Mouse (Mus musculus) ES-Bruce4 (cell line): ENCODE results near the gene Lrrk1. TPM values are rescaled to one million over a fixed set of nuclear protein-coding genes. Genes with fewer than 3 reads are reported as not detected.

ENCODE experiments used
- H3K27ac ChIP-seq: 2 replicates; pipeline ENCODE4 v1.5.1; 2012; ENCODE audit warnings: low read length, inconsistent platforms; ENCODE audit not compliant: insufficient read depth
- H3K27me3 ChIP-seq: 2 replicates; pipeline ENCODE4 v1.6.1; 2012; ENCODE audit warnings: mild to moderate bottlenecking, low read length, inconsistent platforms; ENCODE audit not compliant: control insufficient read depth, poor library complexity, insufficient read depth, severe bottlenecking
- H3K36me3 ChIP-seq: 2 replicates; pipeline ENCODE4 v1.6.1; 2012; ENCODE audit warnings: inconsistent platforms, mild to moderate bottlenecking, low read length, moderate library complexity; ENCODE audit not compliant: control insufficient read depth, poor library complexity, insufficient read depth, severe bottlenecking
- H3K4me1 ChIP-seq: one replicate; pipeline ENCODE4 v1.8.1; 2011; ENCODE audit warnings: low read length; ENCODE audit not compliant: control insufficient read depth, insufficient read depth
- H3K4me3 ChIP-seq: 2 replicates; pipeline ENCODE4 v1.5.1; 2011; ENCODE audit warnings: low read depth, mild to moderate bottlenecking, low read length
- H3K9ac ChIP-seq: 2 replicates; pipeline ENCODE4 v1.6.1; 2012; ENCODE audit warnings: low read depth, mild to moderate bottlenecking, inconsistent platforms; ENCODE audit not compliant: poor library complexity, severe bottlenecking
- H3K9me3 ChIP-seq: replicated peaks from 2 replicates; pipeline ENCODE4 v1.6.1; 2012; ENCODE audit warnings: mild to moderate bottlenecking, low read length, inconsistent platforms; ENCODE audit not compliant: control insufficient read depth, poor library complexity, insufficient read depth, severe bottlenecking
- CTCF ChIP-seq: IDR thresholded peaks from one replicate; pipeline ENCODE4 v1.8.1; 2011; ENCODE audit warnings: low read depth, low read length
- EP300 ChIP-seq: IDR thresholded peaks from 2 replicates; pipeline ENCODE4 v1.6.1; 2011; ENCODE audit warnings: low read depth, low read length; ENCODE audit not compliant: insufficient read depth
- POLR2A ChIP-seq: IDR thresholded peaks from one replicate; pipeline ENCODE4 v1.8.1; 2011; ENCODE audit warnings: low read length; ENCODE audit not compliant: insufficient read depth
- polyA plus RNA-seq: library from polyadenylated mRNA; stranded (reverse); fragments of >200 nt; gene quantifications from 2 replicates; pipeline ENCODE4 v1.2.4, GENCODE M21; 2011; ENCODE audit warnings: low read depth; ENCODE audit not compliant: missing spikeins, insufficient read depth, insufficient read length

Lrrk1 gene
- polyA plus RNA-seq, 1 experiment, result 6.4 TPM

GRCm38 (mm10) chr7:66201657-66202056, 186.5 kb downstream of the Lrrk1 start:
- no peaks in the 10 kb centered on the region for H3K9me3 ChIP-seq
- no peaks in the 10 kb centered on the region for H3K27me3 ChIP-seq
- H3K4me1 ChIP-seq, result no peaks in the 10 kb centered on the region
- H3K27ac ChIP-seq, result no peak overlapping the region
- TF ChIP-seq CTCF (no peak), EP300 (no peak), POLR2A (no peak)
- H3K36me3 ChIP-seq, result no peaks in the 10 kb centered on the region
- no peak overlapping the region for H3K9ac ChIP-seq
- H3K4me3 ChIP-seq, result no peak overlapping the region

- H3K4me1 ChIP-seq, result no peaks in the 10 kb centered on the region
- H3K9ac ChIP-seq, result no peak overlapping the region
- TF ChIP-seq EP300 (no peak), CTCF (no peak), POLR2A (no peak)
- H3K36me3 ChIP-seq, result no peaks in the 10 kb centered on the region
- no peaks in the 10 kb centered on the region for H3K27me3 ChIP-seq
- no peaks in the 10 kb centered on the region for H3K9me3 ChIP-seq
- H3K27ac ChIP-seq, result no peak overlapping the region
- no peak overlapping the region for H3K4me3 ChIP-seq
Observed at GRCm38 (mm10) chr7:66200791-66201450, 187.2 kb downstream of the Lrrk1 start.

GRCm38 (mm10) chr7:66200383-66200782, 187.8 kb downstream of the Lrrk1 start:
- H3K36me3 ChIP-seq, result no peaks in the 10 kb centered on the region
- no peak overlapping the region for H3K9ac ChIP-seq
- TF ChIP-seq CTCF, result no peak
- no peak for TF ChIP-seq POLR2A
- TF ChIP-seq EP300, result no peak
- no peaks in the 10 kb centered on the region for H3K4me1 ChIP-seq
- no peaks in the 10 kb centered on the region for H3K9me3 ChIP-seq
- H3K27me3 ChIP-seq, result no peaks in the 10 kb centered on the region
- no peak overlapping the region for H3K27ac ChIP-seq
- H3K4me3 ChIP-seq, result no peak overlapping the region

- Histone ChIP-seq H3K36me3 (no peaks in the 10 kb centered on the region), H3K9me3 (no peaks in the 10 kb centered on the region), H3K27ac (no peak overlapping the region), H3K27me3 (no peaks in the 10 kb centered on the region), H3K4me3 (no peak overlapping the region), H3K9ac (no peak overlapping the region), H3K4me1 (no peaks in the 10 kb centered on the region)
- no peak for TF ChIP-seq POLR2A
- no peak for TF ChIP-seq EP300
- TF ChIP-seq CTCF, result no peak
Observed at GRCm38 (mm10) chr7:66199391-66199831, 188.7 kb downstream of the Lrrk1 start.

GRCm38 (mm10) chr7:66198416-66198815, 189.7 kb downstream of the Lrrk1 start:
- H3K4me3 ChIP-seq, result no peak overlapping the region
- no peaks in the 10 kb centered on the region for H3K4me1 ChIP-seq
- H3K27me3 ChIP-seq, result no peaks in the 10 kb centered on the region
- TF ChIP-seq POLR2A, result no peak
- no peak for TF ChIP-seq EP300
- no peak for TF ChIP-seq CTCF
- H3K36me3 ChIP-seq, result no peaks in the 10 kb centered on the region
- H3K9ac ChIP-seq, result no peak overlapping the region
- H3K9me3 ChIP-seq, result no peaks in the 10 kb centered on the region
- no peak overlapping the region for H3K27ac ChIP-seq

- Histone ChIP-seq H3K4me3 (no peak overlapping the region), H3K4me1 (no peaks in the 10 kb centered on the region), H3K36me3 (no peaks in the 10 kb centered on the region), H3K9me3 (no peaks in the 10 kb centered on the region), H3K27me3 (no peaks in the 10 kb centered on the region), H3K27ac (no peak overlapping the region), H3K9ac (no peak overlapping the region)
- TF ChIP-seq CTCF (no peak), POLR2A (no peak), EP300 (no peak)
Observed at GRCm38 (mm10) chr7:66196609-66197445, 191.3 kb downstream of the Lrrk1 start.
